Mouse (Mus musculus) kidney, adult 9 months (tissue): Measurements from ENCODE around the gene Rbm39.
"Not testable (repeated sequence)": the region's sequence is repeated elsewhere in the genome, so short reads cannot be mapped to it uniquely, and the experiment has no call there.

Experiments
- DNase-seq: peaks from one replicate; pipeline ENCODE4 v3.0.0; 2022

Rbm39 gene

GRCm38 (mm10) chr2:156179796-156180093, 293 bp downstream of the Rbm39 start:
- DNase-seq, result no peak

DNA sequence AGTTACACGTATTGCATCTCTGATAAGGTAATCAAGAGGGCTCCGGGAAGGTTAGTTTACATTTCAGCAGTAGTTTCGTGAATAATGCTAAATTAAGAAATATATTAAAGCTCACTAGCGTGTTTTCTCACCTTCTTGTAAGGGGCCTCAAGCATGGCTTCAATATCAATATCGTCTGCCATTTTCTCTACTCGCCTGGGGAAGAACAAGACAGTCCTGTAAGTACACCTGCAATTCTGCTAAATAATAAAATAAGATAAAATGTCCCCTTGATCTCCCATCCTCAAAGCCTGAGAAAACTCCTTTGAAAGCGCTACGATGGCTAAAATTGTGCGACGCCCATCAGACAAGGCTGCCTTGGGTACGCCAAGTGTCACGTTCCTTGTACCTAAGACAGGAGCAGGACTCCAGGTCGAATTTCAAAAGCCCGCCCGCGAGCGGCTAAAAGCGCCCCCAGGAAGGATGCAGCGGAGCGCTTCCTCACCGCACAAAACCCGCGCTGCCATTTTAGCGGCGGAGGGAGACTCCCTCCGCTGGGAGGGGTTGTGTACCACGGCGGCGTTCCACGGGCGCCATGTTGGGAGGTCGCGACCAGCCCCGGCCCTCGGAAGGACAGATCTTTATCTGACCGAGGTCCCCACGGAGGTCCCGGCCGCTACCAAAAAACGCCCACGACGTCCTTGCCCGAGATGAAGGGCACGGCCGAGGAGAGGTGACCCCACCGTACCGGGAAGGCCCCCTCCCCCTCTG, 817 bp downstream of the Rbm39 start:
- peak; percentile 78 for DNase-seq

GRCm38 (mm10) chr2:156177651-156178050, 2.4 kb downstream of the Rbm39 start:
- DNase-seq, result no peak

DNA sequence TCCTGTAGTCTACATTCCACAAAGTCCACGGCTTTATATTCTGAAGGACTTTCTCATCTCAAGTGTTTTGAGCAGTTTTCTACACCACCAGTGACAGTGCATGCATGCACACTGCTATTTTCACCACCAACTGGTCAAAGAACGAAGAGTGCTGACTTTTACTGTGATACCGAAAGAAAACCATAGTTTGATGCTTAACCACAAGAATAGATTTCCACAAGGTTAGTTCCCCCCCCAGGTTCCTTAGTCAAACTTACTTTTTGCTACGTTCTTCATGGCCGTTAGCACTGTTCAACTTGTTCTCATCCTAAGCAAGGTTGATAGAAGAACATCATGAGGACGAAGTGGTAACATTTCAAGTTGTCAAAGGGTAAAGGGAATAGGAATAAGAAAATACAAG, 3.0 kb downstream of the Rbm39 start:
- no peak for DNase-seq

DNA sequence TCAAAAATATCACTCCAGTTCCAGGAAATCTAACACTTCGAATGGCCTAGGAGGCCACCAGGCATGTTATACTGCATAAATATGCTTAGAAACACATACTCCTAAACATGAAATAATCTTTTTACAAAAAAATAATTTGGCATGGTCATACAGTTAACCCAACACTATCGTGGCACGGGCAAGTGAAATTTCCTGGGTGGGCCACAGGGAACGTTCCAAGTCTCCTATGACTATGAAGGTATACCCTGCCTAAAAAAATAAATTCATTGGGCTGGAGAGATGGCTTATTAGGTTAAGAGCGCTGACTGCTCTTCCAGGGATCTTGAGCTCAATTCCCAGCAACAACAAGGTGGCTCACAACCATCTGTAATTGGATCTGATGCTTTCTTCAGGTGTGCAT, 13.5 kb downstream of the Rbm39 start:
- DNase-seq, result no peak

DNA sequence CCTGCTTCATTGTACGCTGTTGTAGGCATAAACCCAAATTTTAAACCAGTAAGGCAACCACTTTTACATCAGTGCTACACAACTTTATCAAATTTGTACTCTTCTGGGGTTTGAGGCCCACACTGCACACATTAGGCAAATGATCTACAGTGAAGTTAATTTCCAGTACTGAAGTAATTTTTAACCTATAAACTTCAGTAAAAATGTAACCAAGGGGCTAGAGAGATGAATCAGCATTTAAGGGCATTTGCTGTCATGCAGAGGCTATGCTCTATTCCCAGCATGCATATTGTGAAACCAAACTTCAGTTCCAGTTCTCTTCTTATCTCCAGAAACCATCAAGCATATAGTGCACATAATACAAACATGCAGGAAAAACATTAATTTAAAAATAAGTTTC, 14.6 kb downstream of the Rbm39 start:
- peak; percentile 65 for DNase-seq

DNA sequence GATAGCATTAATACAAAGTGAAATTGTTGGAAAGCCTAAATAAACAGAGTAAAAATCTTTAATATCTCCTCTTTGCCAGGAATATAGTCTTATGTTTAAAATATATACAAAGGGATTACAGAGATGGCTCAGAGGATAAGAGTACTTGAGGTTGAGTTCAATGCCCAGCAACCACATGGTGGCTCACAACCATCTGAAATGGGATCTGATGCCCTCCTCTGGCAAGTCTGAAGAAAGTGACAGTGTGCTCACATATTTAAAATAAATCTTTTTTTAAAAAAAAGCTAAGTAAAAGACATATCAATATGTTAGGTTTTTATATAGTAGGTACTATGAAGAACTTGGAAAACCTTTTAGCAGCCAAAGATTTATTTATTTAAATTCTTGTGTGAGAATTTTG, 28.5 kb downstream of the Rbm39 start:
- no peak for DNase-seq

GRCm38 (mm10) chr2:156147316-156147915, 32.6 kb downstream of the Rbm39 start:
- no peak for DNase-seq

DNA sequence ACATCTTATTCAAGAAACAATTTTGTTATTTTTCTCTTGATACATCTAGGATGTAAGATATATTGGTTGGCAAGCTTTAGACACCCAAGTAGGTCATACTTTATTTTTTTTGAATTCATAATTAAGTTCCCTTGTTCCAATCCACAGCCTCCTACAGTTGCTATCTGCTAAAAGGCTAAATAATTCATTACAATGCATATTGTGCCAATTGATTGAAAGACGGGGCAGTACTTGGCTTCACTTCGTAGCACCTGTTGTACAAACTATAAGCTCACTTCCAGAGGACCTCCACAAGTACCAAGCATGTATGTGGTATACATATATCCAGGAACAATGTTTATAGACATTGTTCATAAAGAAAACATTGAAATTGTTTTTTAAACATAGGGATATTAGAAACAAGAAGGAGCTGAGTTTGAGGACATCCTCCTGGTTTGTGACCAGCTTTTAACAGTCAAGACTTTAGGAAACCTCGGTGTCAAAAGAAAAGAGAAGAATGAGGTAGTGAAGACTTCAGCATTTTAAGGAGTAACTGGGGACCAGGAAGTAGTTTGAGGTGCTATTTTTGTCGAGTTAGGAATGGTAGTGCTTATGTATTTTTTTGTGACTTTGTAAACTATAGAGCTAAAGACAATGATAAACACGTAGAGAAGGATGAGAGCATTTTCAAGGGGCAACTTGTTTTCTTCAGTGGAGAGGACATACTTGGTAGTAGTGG, 33.6 kb downstream of the Rbm39 start:
- no peak for DNase-seq

GRCm38 (mm10) chr2:156145486-156146130, 34.4 kb downstream of the Rbm39 start:
- DNase-seq, result no peak

GRCm38 (mm10) chr2:156143953-156144724, 35.9 kb downstream of the Rbm39 start, which contains the start of the genes Romo1 and Nfs1:
Gene Romo1 (plus strand): TSS chr2:156144039.
Gene Nfs1 (minus strand): TSS chr2:156144186.
- DNase-seq, result peak; percentile 90

GRCm38 (mm10) chr2:156143367-156143766, 36.7 kb downstream of the Rbm39 start:
- no peak for DNase-seq

DNA sequence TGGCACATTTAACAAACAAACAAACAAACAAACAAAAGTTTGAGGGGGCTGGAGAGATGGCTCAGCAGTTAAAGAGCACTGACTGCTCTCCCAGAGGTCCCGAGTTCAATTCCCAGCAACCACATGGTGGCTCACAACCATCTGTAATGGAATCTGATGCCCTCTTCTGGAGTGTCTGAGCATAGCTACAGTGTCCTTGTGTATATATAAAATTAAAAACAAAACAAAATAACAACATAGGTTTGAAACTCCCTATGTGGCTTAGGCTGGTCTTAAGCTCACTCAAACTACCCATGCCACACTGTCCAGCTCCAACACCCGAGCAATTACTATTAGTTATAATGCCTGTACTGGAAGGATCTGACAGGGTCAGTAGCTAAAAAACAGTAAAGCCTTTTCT, 37.2 kb downstream of the Rbm39 start:
- DNase-seq, result no peak

GRCm38 (mm10) chr2:156135695-156136094, 44.3 kb downstream of the Rbm39 start:
- no peak for DNase-seq

DNA sequence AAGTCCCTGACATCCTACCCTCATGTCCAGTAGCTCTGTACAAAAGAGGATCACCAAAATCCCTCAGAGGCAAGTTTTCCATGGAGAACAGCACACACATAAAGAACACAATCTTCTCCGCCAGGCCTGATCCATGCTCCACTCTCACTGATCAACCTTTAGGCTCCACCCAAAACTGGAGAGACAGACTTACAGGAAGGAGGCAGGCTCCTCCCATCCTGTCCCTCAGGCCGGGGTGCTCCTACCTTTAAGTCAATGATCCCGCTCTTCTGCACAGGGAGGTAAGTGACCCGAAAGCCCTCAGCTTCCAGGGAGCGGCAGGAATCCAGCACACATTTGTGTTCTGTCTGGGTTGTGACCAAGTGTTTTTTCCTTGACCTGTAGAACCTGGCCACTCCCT, 45.9 kb downstream of the Rbm39 start:
- DNase-seq, result no peak

- DNase-seq, result no peak
These were observed 53.0 kb downstream of the Rbm39 start, which contains the start of gene Gm28036 for GRCm38 (mm10) chr2:156126992-156127391. Gene Gm28036 (minus strand): TSS chr2:156127092.

- DNase-seq, result peak; percentile 71
These were observed 56.3 kb downstream of the Rbm39 start for GRCm38 (mm10) chr2:156123731-156124130.

DNA sequence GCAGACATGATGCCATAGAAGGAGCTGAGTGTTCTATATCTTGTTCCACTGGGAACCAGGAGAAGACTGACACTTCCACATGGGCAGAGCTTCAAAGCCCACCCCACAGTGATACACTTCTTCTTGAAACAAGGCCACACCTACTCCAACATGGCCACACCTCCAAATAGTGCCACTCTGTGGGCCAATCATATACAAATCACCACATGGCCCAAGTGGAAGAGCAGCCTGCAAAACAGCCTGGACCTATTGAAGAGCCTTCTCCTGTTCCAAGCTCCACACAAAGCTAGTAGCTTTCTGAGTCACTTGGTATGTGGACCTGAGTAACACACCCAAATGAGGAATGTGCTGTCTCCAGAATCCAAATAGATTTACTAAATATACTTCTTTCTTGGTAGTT, 60.5 kb downstream of the Rbm39 start:
- DNase-seq, result no peak

DNA sequence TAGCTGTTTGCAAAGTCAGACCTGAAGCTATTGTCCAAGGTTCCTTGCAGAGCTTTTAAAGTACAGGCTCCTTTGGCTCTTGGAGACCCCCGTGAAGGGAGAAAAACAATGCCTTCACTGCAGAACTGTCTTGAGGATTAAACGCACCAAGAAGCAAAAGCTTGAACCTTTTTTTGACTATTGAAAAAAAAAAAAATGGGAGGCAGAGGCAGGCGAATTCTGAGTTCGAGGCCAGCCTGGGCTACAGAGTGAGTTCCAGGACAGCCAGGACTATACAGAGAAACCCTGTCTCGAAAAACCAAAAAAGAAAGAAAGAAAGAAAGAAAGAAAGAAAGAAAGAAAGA, 68.0 kb downstream of the Rbm39 start:
- not testable (repeated sequence) for DNase-seq

- DNase-seq, result peak; percentile 90
These were observed 68.5 kb downstream of the Rbm39 start, which contains the start of the genes Cpne1 and Rbm12 for GRCm38 (mm10) chr2:156111358-156112079. Gene Cpne1 (minus strand): TSS chr2:156111965. Gene Rbm12 (minus strand): TSS chr2:156111978.

GRCm38 (mm10) chr2:156110627-156111357, 69.2 kb downstream of the Rbm39 start:
- DNase-seq, result peak; percentile 17
